Mouse (Mus musculus) heart, embryonic 11.5 days (tissue): ENCODE results near the gene Il6ra. TPM values are rescaled to one million over a fixed set of nuclear protein-coding genes. Genes with fewer than 3 reads are reported as not detected.

Experiments used
- ATAC-seq: fragments of 200-750 bp; cut with Nextera tagmentation; replicated peaks from 2 replicates; pipeline ENCODE4 v1.8.0; 2017; ENCODE audit warnings: moderate library complexity; ENCODE audit not compliant: insufficient number of reproducible peaks, low FRiP score, low TSS enrichment
- H3K27ac ChIP-seq: fragments of 300-500 bp; sonication (generic); 2 replicates; pipeline ENCODE4 v1.5.1; 2014; ENCODE audit warnings: mild to moderate bottlenecking, low read depth, low read length
- H3K27me3 ChIP-seq: fragments of 300-500 bp; sonication (generic); 2 replicates; pipeline ENCODE4 v1.6.1; 2014; ENCODE audit warnings: mild to moderate bottlenecking, low read length, mixed read lengths; ENCODE audit not compliant: control insufficient read depth, insufficient read depth
- H3K36me3 ChIP-seq: fragments of 300-500 bp; sonication (generic); 2 replicates; pipeline ENCODE4 v1.6.1; 2014; ENCODE audit warnings: mild to moderate bottlenecking, low read length, moderate library complexity, mixed read lengths; ENCODE audit not compliant: control insufficient read depth, insufficient read depth
- H3K4me1 ChIP-seq: fragments of 300-500 bp; sonication (generic); 2 replicates; pipeline ENCODE4 v1.6.1; 2014; ENCODE audit warnings: low read length; ENCODE audit not compliant: control insufficient read depth, insufficient read depth
- H3K4me2 ChIP-seq: fragments of 300-500 bp; sonication (generic); 2 replicates; pipeline ENCODE4 v1.6.1; 2014; ENCODE audit warnings: mild to moderate bottlenecking, moderate library complexity
- H3K4me3 ChIP-seq: fragments of 300-500 bp; sonication (generic); 2 replicates; pipeline ENCODE4 v1.5.1; 2014; ENCODE audit warnings: low read depth, low read length
- H3K9ac ChIP-seq: fragments of 300-500 bp; sonication (generic); 2 replicates; pipeline ENCODE4 v1.6.1; 2014; ENCODE audit warnings: mild to moderate bottlenecking, low read depth, low read length, moderate library complexity
- H3K9me3 ChIP-seq: fragments of 300-500 bp; sonication (generic); replicated peaks from 2 replicates; pipeline ENCODE4 v1.6.1; 2016; ENCODE audit warnings: low read length; ENCODE audit not compliant: control insufficient read depth
- WGBS: fragments of 180-500 bp; shearing (Covaris S2); extraction: QIAGEN DNeasy Blood & Tissue Kit; methylation state at CpG from one replicate; pipeline ENCODE4 v1.1.7; 2014; ENCODE audit not compliant: insufficient replicate concordance; 5-methylcytosine and 5-hydroxymethylcytosine counted together
- polyA plus RNA-seq: library from polyadenylated mRNA; unstranded; fragments of >200 nt; fragmentation: Nextera tagmentation; extraction: Ambion mirVana; gene quantifications from 2 replicates; pipeline ENCODE4 v1.2.1, GENCODE M21; 2014

Gene Il6ra
- polyA plus RNA-seq, 1 experiment from 2014 or later, result 0.23 TPM

DNA sequence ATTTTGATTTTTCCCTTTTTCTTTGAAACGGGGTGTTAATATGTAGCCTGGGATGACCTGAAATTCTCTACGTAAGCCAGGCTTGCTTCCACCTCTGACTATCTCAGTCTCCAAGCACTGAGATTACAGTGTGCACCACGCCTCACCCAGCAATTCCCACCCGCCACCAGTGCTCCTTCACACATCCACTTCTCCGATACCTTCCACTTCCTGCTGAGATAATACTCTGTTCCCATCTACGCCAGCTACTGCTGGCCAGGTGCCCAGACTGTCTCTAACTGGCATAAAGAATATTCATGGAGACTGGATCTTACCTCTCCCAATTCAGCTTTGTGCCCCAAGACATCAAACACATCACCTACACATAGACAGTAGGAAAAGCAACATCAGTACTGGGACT lies 35.7 kb upstream of the Il6ra start:
- Histone ChIP-seq H3K9ac (no peak overlapping the region), H3K4me2 (no peak overlapping the region)
- ATAC-seq, result no peak

DNA sequence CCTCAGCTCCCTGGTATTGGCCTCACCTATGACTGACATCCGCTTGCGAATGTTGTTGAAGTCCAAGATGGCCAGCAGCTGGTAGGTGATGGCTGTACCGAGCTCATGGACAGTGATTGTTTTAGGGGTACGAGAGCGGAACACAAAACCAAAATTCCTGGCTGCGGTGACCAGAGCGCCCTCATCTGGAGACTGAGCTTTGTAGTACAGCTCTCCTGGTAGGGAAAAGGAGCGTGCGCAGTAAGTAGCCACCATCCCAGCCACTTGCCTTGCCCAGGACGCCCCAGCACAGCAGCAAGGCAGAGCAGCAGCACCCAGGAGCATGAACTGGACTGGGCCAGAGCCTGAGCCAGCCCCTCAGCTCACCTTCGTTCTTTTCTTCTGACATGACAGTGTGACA lies 35.0 kb upstream of the Il6ra start:
- 79% methylated on average over 11 of the region's 11 CpGs for WGBS
- no peak for ATAC-seq

More for the DNA sequence above, 35.7 kb upstream of the Il6ra start:
- WGBS, result 63% methylated on average over 6 of the region's 6 CpGs
- Histone ChIP-seq H3K27me3 (no peaks in the 10 kb centered on the region), H3K36me3 (peaks cover 71% of the 10 kb centered on the region), H3K4me3 (no peak overlapping the region), H3K4me1 (no peaks in the 10 kb centered on the region), H3K27ac (no peak overlapping the region), H3K9me3 (no peaks in the 10 kb centered on the region)

DNA sequence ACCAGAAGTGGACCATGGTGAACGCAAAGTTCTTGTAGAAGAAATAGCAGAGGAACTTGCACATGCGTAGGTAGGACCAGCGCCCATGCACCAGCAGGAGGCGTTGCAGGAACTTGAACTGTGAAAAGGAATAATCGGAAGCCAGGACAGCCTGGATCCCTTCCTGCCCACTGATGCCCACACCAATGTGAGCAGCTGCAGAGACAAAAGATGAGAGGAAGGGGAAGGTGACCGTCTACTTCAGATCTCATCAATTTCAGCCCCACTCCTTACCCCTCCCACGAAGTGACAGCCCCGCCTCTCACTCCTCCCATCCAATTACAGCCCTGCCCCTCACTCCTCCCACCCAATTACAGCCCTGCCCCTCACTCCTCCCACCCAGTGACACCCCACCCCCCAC lies 32.0 kb upstream of the Il6ra start:
- Histone ChIP-seq H3K4me2 (no peak overlapping the region), H3K4me3 (no peak overlapping the region), H3K4me1 (no peaks in the 10 kb centered on the region), H3K9me3 (no peaks in the 10 kb centered on the region), H3K27me3 (no peaks in the 10 kb centered on the region), H3K27ac (no peak overlapping the region), H3K36me3 (peaks cover 65% of the 10 kb centered on the region), H3K9ac (no peak overlapping the region)
- ATAC-seq, result no peak
- 79% methylated on average over 8 of the region's 8 CpGs for WGBS

More for the DNA sequence above, 35.0 kb upstream of the Il6ra start:
- H3K27ac ChIP-seq, result no peak overlapping the region
- no peak overlapping the region for H3K9ac ChIP-seq
- no peak overlapping the region for H3K4me2 ChIP-seq
- no peak overlapping the region for H3K4me3 ChIP-seq
- no peaks in the 10 kb centered on the region for H3K27me3 ChIP-seq
- H3K36me3 ChIP-seq, result peaks cover 74% of the 10 kb centered on the region
- H3K9me3 ChIP-seq, result no peaks in the 10 kb centered on the region
- H3K4me1 ChIP-seq, result no peaks in the 10 kb centered on the region

DNA sequence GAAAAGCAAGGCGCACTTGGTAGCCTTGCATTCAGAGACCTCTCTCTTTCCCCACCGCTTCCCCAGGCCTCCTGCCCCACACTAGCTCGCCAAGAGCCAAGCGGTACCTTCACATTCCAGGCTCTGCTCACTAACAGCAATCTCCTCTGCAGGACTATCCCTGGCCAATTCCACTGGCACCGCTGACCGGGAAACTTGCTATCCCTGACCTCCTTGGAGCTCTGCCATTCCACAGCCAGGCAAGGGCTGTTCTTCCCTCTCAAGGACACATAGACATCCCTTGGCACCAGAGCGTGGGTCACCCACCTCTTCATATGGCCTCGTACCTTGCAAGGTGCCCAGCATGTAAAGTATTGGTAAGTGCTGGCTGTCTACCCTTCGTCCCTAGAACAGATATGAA lies 29.9 kb upstream of the Il6ra start:
- Histone ChIP-seq H3K27ac (no peak overlapping the region), H3K4me3 (no peak overlapping the region), H3K36me3 (peaks cover 55% of the 10 kb centered on the region), H3K27me3 (no peaks in the 10 kb centered on the region), H3K4me1 (no peaks in the 10 kb centered on the region), H3K4me2 (no peak overlapping the region), H3K9ac (no peak overlapping the region), H3K9me3 (no peaks in the 10 kb centered on the region)
- 84% methylated on average over 9 of the region's 9 CpGs for WGBS
- no peak for ATAC-seq

DNA sequence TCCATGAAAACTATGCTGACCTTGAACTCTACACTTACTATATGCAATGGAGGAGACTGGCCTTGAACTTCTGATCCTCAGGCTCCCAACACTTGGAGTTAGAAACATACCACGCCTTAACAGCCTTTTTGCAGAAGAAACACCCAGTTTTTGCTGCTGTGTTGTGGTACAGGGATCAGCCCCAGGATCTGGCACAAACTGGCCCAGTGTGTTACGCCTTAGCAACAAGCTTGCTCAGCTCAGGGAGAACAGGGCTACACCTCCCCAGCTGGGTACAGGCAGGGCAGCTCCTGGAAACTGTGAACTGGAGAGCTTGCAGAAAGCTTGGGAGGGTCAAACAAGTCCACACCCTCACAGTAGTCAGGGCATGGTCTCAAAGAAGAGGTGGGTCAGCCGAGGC lies 23.5 kb upstream of the Il6ra start:
- Histone ChIP-seq H3K4me3 (no peak overlapping the region), H3K4me1 (no peaks in the 10 kb centered on the region), H3K27me3 (no peaks in the 10 kb centered on the region), H3K4me2 (no peak overlapping the region), H3K36me3 (peaks cover 19% of the 10 kb centered on the region), H3K9me3 (no peaks in the 10 kb centered on the region), H3K27ac (no peak overlapping the region), H3K9ac (no peak overlapping the region)
- ATAC-seq, result no peak
- 88% methylated on average over 3 of the region's 3 CpGs for WGBS

DNA sequence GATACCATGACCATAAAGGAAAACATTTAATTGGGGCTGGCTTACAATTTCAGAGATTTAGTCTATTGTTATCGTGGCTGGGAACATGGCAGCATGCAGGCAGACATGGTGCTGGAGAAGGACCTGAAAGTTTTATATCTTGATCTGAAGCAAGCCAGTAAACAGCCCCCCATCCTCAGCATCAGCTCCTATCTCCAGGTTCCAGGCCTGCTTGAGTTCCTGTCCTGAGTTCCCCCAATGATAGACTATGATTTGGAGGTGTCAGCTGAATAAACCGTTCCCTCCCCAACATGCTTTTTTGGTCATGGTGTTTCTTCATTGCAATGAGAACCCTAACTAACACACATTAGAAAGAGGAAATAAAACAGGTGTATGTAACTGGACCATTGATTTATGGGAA lies 19.9 kb upstream of the Il6ra start:
- WGBS, result 88% methylated on average over 2 of the region's 2 CpGs
- Histone ChIP-seq H3K27me3 (no peaks in the 10 kb centered on the region), H3K4me1 (no peaks in the 10 kb centered on the region), H3K36me3 (peaks cover 4% of the 10 kb centered on the region; the same call in 1 of the 2 replicates), H3K4me2 (no peak overlapping the region), H3K4me3 (no peak overlapping the region), H3K9ac (no peak overlapping the region), H3K27ac (no peak overlapping the region), H3K9me3 (no peaks in the 10 kb centered on the region)
- ATAC-seq, result no peak

DNA sequence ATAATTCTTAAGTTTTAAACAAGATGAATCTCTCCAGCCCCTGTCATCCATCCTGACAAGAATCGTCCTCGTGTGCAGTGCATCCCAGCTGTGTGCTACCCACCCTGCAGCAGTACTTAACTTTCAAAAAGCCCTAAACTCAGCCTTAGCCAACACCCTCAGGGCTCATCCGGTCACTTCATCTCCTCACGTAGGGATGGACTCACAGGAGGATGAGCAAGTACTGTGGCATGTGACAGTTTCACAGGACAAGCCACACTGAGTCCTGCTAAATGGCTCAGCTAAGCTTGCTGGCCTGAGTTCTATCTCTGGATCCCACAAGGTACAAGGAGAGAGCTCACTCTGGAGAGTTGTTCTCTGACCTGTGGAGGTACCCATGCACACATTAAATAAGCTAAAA lies 16.0 kb upstream of the Il6ra start:
- H3K27ac ChIP-seq, result no peak overlapping the region
- no peak for ATAC-seq
- no peaks in the 10 kb centered on the region for H3K9me3 ChIP-seq
- WGBS, result 65% methylated on average over 4 of the region's 4 CpGs
- no peaks in the 10 kb centered on the region for H3K27me3 ChIP-seq
- no peak overlapping the region for H3K4me3 ChIP-seq
- H3K4me1 ChIP-seq, result no peaks in the 10 kb centered on the region
- no peaks in the 10 kb centered on the region for H3K36me3 ChIP-seq
- H3K9ac ChIP-seq, result no peak overlapping the region
- H3K4me2 ChIP-seq, result no peak overlapping the region

DNA sequence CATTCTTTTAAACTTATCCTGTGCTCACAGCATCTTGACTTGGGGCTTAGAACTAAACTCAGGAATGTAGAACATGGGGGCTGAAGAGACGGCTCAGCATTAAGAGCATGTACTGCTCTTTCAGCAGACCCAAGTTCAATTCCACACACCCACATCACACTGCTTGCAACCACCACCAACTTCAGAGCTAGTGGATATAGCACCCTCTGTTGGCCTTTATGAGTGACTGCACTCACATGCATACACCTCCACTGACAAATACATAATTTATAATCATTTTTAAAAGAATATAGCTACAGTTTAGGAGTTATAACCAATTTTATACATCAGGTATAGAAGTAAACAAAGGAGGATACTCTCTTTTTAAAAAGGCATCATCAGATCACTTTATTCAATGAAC lies 13.4 kb upstream of the Il6ra start:
- no peaks in the 10 kb centered on the region for H3K27me3 ChIP-seq
- H3K36me3 ChIP-seq, result no peaks in the 10 kb centered on the region
- no peaks in the 10 kb centered on the region for H3K4me1 ChIP-seq
- no peak for ATAC-seq
- H3K9me3 ChIP-seq, result no peaks in the 10 kb centered on the region
- no peak overlapping the region for H3K4me3 ChIP-seq
- H3K9ac ChIP-seq, result no peak overlapping the region
- 89% methylated on average over 1 of the region's 1 CpGs for WGBS
- no peak overlapping the region for H3K4me2 ChIP-seq
- H3K27ac ChIP-seq, result no peak overlapping the region

DNA sequence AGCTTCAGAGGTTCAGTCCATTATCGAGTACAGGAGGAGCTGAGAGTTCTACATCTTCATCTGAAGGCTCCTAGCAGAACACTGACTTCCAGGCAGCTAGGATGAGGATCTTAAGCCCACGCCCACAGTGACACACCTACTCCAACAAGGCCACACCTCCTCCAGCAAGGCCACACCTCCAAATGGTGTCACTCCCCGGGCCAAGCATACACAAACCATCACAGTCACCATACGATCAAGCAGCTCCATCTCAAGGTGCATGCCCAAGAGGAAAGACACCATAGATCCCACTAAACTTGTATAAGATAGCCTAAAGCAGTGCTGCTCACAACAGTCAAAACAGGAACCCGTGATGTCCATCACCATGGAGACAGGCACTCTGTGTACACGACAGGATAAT lies 7.7 kb upstream of the Il6ra start:
- H3K27me3 ChIP-seq, result no peaks in the 10 kb centered on the region
- H3K9me3 ChIP-seq, result no peaks in the 10 kb centered on the region
- no peak for ATAC-seq
- H3K4me3 ChIP-seq, result no peak overlapping the region
- no peak overlapping the region for H3K9ac ChIP-seq
- H3K36me3 ChIP-seq, result no peaks in the 10 kb centered on the region
- no peak overlapping the region for H3K4me2 ChIP-seq
- no peaks in the 10 kb centered on the region for H3K4me1 ChIP-seq
- H3K27ac ChIP-seq, result no peak overlapping the region
- WGBS, result 59% methylated on average over 6 of the region's 6 CpGs
